Mouse (Mus musculus) CH12.LX (cell line): ENCODE measurements around the gene Erbb4.

Source experiments
- CTCF ChIP-seq, 2 experiments: IDR thresholded peaks in 1 of 2; conservative IDR thresholded peaks in 1 of 2; 2 replicates each; pipeline ENCODE4 v1.5.1; 2011 to 2012; ENCODE audit warnings: low read depth in 2 of 2, low read length in 2 of 2, improper control_type of control experiment in 1 of 2, inconsistent platforms in 1 of 2, mild to moderate bottlenecking in 1 of 2, moderate library complexity in 1 of 2
- E2F4 ChIP-seq: IDR thresholded peaks from 2 replicates; pipeline ENCODE4 v1.6.1; 2011; ENCODE audit warnings: low read depth, low read length, improper control_type of control experiment; ENCODE audit not compliant: insufficient replicate concordance
- HCFC1 ChIP-seq: IDR thresholded peaks from 2 replicates; pipeline ENCODE4 v1.6.1; 2012; ENCODE audit warnings: low read depth, mild to moderate bottlenecking, inconsistent platforms, low read length, improper control_type of control experiment
- MAFK ChIP-seq: IDR thresholded peaks from 2 replicates; pipeline ENCODE4 v1.6.1; 2011; ENCODE audit warnings: low read length, improper control_type of control experiment; ENCODE audit not compliant: insufficient replicate concordance
- MAX ChIP-seq: IDR thresholded peaks from 2 replicates; pipeline ENCODE4 v1.6.1; 2011; ENCODE audit warnings: low read length, improper control_type of control experiment
- POLR2A ChIP-seq: IDR thresholded peaks from 2 replicates; pipeline ENCODE4 v1.6.1; 2011; ENCODE audit warnings: low read depth, mild to moderate bottlenecking, improper control_type of control experiment, low read length
- SIN3A ChIP-seq: IDR thresholded peaks from 2 replicates; pipeline ENCODE4 v1.6.1; 2012; ENCODE audit warnings: low read length, improper control_type of control experiment, inconsistent platforms
- SMC3 ChIP-seq: IDR thresholded peaks from 2 replicates; pipeline ENCODE4 v1.6.1; 2011; ENCODE audit warnings: low read depth, low read length, improper control_type of control experiment
- USF1 ChIP-seq: IDR thresholded peaks from 2 replicates; pipeline ENCODE4 v1.6.1; 2014; ENCODE audit warnings: low read depth, mild to moderate bottlenecking, inconsistent platforms, low read length, improper control_type of control experiment
- USF2 ChIP-seq: conservative IDR thresholded peaks from 2 replicates; pipeline ENCODE4 v1.6.1; 2011; ENCODE audit warnings: low read depth, low read length, improper control_type of control experiment

DNA sequence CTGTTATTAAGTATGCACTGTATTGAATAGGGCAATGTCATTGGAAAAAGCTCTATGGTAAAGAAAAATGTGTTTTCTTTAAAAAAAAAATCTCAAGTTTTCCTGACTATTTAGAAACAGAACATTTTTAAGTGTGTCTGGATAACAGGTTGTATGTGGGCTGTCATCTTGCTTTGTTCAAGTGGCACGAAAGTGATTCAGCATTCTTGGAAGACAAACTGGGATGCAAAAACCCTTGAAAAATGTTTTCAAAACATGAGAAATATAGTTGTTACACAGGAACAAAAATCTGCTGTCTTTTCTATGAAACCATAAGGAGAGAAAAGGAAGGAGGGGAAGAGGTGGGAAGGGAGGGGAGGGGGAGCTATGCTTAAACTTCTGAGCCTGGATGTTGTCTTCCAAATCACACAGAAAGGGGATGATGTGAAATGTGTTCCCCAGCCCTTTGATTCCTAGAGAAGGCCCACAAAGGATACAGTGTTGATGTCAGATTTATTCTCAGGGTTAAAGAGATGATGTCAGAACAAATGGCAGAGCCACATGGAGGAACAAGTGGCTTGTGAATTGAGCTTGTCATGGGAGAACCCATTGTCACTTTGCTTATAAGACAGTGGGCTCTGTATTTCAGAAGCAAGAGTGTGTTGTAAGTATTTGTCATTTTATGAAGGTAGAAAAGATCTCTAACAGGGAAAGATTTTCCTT lies 16.4 kb upstream of the Erbb4 start:
- TF ChIP-seq SIN3A (no peak), CTCF (conservative IDR thresholded peaks at IDR 0.05 in 1 of 2, IDR thresholded peaks at IDR 0.05 in 1 of 2; ENCODE audit: low read depth in 2 of 2, low read length in 2 of 2) (no peak), POLR2A (no peak), USF2 (no peak), MAFK (no peak), HCFC1 (no peak), SMC3 (no peak), MAX (no peak), E2F4 (no peak), USF1 (no peak)
